Mouse (Mus musculus) CD4-positive helper T cell, adult 2 months (primary cell): ENCODE measurements around the gene Clcn6.

Experiments
- DNase-seq: peaks from one replicate; pipeline ENCODE4 v3.0.0-alpha.2; 2012; ENCODE audit warnings: low read depth, missing footprints, low spot score

The Clcn6 gene

DNA sequence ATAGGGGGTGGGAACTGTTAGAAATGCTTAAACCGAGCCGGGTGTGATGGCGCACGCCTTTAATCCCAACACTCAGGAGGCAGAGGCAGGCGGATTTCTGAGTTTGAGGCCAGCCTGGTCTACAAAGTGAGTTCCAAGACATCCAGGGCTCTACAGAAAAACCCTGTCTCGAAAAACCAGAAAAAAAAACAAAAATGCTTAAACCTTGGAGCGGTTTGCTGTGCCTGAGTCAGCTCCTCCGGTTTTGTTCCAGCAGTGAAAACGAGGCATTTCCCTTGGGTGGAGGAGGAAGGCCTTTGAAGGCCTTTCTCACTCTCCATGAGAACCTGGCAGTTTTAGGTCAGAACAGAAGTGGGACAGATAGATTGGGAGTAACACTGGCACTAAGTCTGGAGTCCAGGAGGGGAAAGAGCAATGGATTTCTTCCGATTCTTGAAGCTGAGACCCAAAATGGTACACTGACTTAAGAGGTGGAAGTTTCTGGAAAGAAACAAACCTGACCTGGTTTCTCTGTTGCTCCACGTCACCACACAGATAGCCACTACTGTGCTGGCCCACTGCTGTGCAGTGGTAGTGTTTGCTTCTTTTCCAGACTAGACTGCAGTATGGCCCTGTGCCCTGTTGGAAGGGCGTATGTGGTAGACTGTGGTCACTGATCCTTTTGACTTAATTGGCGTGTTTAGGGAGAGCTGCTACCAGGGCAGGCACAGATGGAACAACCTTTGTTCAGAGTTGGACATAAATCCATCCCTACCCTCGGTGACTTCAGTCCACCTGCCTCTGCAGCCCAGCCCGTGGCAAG, 1.6 kb upstream of the Clcn6 start:
- no peak for DNase-seq

DNA sequence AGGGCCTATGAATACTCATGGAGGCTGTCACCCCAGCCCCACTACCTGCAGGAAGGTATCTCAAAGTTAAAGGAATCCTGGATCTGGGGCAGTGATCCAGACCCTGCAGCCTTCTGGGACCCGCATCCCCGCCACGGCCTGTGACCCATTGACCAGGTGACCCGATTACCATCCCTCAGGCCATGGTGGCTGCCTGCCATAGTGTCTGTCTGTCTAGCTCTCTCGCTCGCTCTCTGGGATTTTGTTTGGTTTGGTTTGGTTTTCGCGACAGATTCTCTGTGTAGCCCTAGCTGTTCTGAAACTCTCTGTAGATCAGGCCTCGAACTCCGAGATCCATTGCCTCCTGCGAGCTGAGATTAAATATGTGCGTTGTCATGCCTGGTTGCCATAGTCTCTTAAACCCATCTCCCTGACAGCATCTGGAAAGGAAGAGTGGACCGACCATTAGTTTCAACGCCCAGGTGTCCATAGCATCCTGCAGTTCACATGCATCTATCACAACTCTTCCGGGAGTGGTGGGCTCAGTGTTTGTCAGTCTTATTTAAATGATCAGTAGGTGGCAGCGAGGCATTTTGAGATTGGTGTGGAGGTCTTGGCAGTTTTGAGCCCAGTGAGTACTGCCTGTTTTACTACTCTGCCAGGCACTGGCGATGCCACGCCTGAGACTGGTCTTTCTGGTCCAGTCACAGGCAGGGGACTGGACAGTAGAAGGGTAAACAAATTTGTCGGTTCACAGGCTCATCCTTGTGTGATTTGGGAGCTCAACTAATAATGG, 820 bp upstream of the Clcn6 start:
- DNase-seq: peak; percentile 35

DNA sequence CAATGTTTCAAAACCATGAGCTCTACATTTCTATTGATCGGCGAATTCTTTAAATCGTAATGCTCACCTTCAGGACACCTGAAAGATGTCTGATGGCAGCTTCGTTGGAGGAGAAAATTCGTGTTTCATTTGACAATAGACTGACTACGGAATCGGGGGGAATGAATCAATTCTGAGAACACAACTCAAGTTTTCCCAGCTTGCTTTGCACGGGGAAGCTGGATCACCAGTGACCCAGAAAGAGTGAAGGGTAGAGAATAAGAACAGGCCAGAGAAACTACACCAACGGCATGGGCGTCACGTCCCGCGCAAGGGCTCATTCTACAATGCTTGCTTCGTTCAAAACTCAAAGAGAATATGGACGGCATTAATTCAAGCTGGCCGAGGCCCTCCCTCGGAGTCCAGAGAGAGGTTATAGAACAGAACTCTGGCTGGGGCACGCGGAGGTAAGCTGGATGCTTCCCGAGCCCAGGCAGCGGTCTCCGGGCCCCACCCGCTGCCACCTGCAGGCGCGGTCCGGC, 482 bp downstream of the Clcn6 start:
- no peak for DNase-seq

DNA sequence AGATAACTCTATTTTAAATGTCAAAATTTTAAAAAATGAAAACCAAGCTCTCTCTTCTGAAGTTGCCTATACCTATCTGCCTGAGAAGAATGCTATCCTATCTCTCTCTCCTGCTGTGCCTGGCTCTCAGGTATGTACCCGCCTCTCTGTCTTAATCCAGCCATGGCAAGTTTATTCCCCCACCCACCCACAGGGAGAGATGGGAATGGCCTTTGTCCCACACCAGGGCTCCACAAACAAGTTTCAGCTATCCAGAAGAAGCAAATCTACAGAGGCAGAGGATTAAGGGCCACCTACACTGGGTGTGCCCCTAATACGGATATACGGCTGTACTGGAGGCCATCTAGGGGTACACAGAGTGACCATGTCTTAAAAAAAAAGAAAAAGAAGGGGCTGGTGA, 3.2 kb downstream of the Clcn6 start:
- no peak for DNase-seq

DNA sequence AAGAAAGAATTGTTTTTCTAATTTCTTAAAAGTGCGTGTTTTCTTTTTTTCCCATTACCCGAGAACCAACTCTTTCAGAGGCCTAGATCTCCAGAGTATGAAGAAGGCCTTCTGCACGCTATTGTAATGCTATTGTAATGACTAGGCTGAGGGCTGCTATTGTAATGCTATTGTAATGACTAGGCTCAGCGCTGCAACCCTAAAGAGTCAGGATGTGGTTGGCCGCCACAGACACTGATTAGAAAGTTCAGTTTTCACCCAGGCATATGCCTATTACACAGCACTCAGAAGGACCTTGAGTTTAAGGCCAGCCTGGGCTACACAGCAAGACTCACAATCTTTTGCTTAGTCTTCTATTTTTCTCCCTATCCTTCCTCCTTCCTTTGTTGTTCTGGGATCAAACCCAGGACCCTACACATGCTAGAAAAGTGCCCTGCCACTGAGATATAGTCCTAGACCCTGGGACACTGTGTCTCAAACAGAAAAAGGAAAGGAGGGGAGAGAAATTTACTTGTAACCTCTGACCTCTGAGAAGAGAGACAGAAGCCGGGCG, 4.7 kb downstream of the Clcn6 start:
- peak; percentile 81 for DNase-seq

DNA sequence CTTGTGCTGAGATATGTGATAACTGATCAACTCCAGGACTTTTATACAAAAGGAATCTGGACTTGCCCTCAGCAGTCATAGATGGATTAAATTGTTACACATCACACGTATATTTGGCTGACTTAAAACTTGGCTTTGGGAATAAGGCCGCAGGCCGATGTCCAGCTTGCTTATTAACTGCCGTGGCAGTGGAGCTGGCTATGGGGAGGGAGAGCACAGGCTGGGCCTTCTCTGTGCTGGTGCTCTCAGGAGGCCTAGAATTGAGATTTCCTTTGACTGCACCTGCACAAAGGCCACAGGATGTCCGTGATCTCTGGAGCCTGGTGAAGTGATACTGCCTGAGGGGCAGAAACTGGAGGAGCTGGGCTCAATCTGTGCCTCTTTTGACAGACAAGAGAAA, 8.1 kb downstream of the Clcn6 start:
- DNase-seq: no peak

DNA sequence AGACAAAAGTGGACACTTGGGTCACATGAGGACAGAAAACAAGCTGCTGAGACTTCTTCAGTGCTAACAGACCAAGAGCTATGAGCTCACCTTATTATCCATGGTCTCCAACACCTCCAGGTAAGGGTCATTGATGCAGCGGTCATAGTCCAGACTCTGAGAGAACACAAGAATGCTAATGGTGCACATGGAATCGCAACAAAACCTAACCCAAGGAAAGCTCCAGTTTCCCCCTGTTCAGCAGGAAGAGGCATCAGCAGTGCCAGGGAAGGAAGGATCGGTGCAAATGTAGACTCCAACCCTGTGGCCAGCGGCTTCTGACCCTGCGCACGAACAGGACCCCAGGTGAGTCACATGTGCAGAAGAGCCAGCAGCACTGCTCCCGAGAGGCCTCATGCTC, 9.3 kb downstream of the Clcn6 start:
- no peak for DNase-seq

DNA sequence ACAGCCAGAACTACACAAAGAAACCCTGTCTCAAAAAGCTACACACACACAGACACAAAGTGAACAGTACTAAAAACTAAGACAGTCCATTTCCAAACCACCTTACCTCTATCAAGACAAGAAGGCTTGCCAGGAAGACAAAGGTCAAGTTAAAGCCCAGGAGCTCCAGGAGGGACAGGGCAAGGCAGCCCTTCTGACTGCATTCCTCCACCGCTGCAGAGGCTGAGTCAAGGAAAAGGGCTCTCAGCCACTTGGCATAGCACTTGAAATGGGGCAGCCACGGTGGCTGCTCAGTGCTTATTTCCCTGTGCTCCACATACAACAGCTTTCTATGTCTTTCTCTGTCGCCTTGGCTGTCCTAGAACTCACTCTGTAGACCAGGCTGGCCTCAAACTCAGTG, 14.6 kb downstream of the Clcn6 start:
- DNase-seq: no peak

DNA sequence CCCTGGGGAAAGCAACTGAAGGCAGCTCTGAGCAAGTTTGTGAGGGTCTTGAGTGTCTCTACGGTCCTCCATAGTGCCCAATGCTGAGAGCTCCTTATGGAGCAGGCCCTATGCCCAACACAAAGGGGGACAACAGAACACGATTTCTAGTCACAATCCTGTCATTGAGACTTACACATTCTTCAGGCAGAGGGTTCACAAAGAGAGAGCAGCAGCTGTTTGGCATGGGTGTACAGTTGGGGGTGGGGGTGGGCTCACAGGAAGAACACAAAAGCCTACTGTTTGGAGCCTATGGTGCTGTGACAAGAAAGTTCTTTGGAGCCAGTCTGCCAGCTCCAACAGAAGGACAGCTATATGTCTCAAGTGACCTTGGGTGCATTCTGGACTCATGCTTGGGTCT, 20.2 kb downstream of the Clcn6 start:
- no peak for DNase-seq

DNA sequence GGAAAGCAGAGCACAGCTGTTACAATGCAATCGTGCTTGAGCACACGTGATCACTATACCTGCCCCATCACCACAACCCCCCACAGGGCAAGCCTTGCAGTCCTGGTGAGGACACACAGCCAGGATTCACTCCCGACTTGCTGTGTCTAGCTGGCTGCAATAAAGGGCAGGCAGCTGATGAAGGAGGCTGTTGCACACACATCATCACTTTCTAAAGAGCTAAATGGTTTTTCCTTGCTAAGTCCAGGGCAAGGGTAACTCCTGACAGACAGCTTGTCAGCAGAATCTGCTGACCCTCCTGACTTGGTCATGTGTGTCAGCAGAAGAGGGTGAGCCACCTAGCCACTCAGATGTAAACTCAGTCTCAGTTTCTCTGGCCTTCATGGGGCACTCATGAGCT, 21.6 kb downstream of the Clcn6 start:
- DNase-seq: no peak

DNA sequence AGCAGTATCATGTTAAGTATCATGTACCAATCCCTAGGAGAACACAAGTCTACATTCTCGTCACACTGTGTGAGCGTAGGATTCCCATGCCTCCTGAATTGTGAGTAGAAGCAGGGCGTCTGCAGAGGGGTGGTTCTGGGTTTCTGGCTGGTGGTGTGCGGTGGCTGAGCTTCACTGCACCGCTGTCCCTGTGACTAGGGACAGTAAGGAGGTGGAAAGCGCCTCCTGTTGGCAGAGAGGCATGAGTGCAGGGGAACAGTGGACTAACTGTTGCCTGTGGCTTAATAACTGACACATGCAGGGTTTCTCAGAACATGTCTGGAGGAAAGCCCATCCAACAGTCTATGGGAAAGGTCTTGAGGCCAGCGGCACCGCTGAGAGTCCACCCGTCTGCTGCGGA, 23.2 kb downstream of the Clcn6 start:
- no peak for DNase-seq

DNA sequence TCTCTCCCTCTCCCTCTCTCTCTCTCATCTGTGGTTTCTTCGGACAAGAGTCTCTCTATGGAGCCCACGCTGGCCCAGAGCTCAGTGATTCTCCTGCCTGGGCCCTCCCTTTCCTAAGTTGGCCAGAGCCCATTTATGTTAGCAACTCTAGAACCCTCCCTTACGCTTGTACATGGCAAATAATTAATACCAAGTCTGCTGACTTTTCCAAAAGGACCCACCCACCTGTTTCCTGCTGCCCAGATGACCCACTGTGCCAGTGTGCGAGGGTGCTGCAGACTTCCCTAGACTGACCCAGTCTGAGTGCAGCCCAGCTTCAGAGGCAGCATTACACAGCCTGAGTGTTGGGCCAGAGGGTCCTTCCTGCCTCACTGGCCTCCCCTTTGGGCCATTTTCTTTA, 26.4 kb downstream of the Clcn6 start:
- no peak for DNase-seq

DNA sequence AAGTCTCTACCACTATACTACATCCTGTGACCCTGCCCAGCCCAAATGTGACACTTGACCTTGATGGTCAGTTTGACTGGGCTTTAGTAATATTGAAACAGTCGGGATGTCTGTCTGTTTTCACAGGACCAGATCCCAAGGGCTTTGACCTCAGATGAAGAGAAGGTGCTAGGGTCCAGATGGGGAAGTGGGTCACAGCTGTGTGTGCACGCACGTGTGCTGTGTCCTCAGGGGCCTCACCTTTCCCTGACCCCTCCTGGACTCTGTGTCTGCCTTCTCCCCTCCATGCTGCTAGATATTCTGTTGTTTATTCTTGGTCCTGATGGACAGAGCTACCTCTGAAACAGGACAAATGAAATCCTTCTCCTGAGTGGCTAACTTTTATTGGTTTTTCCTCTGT, 27.3 kb downstream of the Clcn6 start:
- DNase-seq: no peak

DNA sequence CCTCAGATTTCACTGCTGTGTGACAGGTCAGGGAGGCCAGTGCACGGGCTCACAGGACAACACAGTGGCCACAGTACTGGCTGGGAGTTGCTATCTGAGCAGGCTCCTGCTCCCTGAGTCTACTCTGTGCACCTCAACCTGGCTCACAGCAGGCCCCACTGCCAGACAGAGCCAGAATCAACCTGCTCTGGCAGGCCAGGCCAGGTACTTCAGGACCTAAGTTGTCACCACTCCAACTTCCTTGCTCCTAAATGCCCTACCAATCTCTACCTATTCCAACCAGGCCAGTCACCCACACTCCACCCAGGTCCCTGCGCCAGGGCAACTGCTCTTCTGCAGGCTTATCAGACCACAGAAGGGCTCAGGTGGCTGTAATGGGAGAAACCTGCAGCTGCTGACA, 29.0 kb downstream of the Clcn6 start:
- no peak for DNase-seq

DNA sequence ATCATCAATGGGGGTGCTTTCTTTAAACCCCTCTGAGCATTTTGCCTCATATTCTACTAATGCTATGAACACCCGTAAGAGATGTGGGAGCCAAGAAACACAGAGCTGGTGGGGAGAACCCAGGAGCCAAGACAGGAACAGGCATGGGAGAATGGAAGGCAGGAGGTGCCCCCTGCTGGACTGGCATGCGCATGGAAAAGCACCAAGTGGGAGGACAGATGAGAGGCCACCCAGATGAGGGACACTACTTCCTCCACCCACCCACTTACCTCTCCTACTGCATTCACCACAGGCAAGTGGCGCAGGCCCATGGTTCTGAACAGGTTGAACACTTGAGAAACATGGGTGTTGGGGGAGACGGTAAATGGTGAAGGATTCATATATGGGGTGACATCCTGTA, 30.2 kb downstream of the Clcn6 start:
- peak; percentile 19 for DNase-seq

DNA sequence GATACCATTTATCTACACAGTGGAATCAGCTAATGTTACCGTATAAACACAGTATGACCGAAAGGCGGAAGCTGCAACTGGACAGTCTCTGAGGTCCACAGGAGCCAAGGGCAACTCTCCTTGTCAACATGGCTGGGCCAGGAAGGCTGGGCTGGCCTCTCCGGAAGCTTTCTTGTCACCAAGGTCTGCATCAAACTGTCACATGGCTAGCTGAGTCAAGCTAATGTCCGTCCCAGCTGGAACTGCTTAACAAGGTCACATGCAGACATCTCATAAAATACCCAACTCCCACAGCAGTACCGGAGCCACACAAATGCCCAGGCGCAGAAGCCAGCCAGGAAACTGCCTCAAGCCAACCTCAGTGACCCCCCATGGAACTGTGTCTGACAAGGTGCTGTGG, 34.3 kb downstream of the Clcn6 start:
- DNase-seq: no peak

DNA sequence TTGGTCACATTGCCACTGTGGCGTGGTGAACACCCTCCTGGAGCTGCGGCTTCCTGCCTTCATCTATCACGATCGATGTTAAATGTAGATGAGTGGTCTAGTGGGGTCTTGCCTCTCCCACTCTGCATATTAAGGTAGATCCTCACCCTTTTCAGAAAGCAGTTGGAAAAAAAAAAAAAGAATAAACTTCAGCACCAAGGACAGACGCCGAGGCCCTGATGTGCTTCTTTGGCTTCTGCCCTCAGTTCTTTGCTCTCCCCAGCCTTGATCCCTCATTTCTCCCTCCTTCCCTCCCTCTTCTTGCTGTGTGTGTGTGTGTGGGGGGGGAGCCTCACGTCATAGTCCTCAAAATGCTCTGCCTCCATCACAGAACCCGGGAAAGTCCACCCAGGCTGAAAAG, 36.8 kb downstream of the Clcn6 start:
- DNase-seq: no peak

DNA sequence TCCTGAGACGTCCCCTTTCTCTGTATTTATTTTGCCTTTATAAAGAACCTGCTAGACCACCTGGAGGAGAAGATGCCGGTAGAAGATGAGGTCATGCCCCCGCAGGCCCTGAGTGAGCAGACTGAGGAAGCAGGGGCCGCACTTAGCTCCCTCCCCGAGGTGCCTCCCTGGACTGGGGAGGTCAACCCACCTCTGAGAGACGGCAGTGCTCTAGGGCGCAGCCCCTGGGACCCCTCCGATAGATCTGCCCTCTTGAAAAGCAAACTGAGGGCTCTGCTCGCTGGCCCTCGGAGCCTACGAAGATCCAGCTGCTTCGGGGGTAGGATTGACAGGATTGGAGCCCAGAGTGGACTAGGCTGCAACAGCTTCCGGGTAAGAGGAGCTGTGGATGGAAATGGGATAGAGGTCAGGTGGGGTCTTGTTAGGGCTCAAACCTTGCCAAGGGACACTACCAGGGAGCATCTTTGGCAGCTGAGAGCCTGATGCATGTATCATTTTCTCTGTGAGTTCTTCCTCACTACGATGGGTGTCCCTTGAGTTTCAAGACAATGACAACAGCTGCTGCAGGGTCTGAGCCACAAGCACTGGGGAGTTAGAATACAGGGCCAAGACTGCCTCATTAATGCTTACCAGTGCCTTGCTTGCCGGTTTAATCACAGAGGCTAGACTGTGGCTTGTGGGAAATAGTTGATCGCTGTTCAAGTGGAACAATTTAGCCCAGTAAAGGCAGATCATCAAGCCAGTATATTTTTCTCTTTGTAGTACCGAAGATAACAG, 37.4 kb downstream of the Clcn6 start:
- no peak for DNase-seq

DNA sequence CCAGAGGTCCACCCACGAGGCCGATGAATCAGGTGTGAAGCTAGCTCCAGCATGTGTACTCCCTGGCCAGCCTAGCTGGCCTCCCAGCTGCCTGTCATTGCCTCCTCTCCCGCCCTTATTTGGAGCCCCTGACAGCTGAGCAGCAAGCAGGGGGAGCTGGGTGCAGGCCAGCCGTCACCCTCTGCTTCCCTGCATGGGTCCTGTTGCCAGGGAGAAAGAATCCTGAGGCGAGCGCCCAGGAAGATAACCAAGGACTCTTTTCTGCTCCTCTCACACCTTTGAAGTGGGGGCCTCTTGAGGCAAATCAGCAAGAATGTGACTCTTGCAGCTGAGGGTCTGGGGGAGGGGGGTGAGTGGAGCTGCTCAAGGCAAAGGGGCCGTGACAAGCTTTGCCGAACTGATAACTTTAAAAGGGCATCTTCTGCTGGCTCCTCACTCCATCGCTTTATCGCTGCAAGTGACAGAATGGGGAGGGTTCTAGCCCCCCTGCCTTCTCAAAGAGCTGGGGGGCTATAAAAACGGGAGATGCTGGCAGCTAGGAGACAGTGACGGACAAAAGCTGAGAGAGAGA, 38.3 kb downstream of the Clcn6 start, which contains the start of gene Nppa:
Nppa (plus strand) TSS at position 521 of the 571 bp plus-strand sequence.
- no peak for DNase-seq

DNA sequence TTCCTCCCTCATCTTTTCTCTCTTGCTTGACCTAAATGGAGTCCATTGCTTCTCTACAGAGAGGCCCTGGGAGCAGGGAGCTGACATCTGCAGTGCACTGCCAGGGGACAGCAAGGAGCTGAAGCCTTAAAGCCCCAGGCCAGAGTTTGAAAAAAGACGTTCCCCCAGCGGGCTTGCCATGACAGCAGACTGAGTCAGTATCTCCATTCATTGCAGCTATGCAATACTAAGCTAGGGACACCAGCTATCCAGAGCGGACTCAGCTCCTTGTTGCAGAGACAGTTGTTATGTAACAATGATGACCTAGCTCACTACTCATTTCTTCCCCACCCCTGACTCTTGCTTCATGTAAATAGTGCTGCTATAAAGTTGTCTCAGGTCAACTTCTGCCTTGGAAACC, 43.3 kb downstream of the Clcn6 start:
- DNase-seq: no peak

DNA sequence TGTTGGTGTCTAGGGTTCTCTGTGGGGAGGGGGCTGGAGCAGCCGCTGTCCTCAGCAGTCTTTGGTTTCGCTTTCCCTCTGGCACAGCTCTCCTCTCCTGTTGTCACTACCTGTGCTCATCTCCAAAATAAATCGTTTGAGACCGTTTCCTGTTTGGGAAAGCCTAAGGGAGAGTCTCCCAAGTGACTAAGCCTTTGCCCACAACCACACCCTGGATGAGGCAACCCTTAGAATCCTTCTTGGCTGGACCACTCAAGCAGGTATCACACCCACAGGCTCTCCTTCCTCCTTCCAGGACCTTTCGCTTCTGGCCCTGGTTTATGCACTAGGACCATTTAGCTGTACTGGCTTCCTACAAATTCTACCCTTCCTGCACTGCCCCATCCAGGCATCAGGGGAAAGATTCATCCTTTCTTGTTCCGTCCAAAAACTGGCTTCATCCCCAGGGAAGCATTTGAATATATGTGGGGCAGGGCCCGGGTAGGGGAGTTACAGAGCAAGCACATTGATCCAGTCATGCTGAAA, 45.0 kb downstream of the Clcn6 start:
- DNase-seq: no peak
